Mouse (Mus musculus): Measurements from ENCODE around the gene A1bg.

DNA sequence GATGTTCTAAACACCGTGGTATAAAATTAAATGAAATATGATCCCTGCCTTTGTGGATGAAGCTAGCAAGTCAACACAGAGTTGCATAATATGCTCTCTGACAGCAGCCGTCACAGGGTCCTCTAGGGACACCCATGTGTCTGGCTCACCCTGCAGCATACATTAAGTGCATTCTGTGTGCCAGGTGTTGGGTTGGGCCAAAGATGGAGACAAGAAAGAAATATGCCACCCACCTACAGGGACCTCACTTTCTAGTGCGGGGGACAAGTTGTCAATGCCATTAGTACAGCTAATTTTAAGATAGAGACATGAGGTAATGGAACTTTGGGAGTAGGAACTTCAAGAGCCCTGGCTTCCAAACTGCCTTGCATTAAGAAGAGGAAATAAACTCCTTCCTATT is 74.2 kb downstream of the A1bg start:
- TF ChIP-seq POLR2A (IDR thresholded peaks at IDR 0.05; ENCODE audit: borderline replicate concordance, insufficient read depth, low read length) (no peak), CTCF (IDR thresholded peaks at IDR 0.05; ENCODE audit: borderline replicate concordance, insufficient read depth, low read depth, low read length) (no peak)
